Mouse (Mus musculus) ovary, adult 2 months (tissue): Measurements from ENCODE around the gene Gm12185. TPM values are rescaled to one million over a fixed set of nuclear protein-coding genes. Genes with fewer than 3 reads are reported as not detected.

ENCODE experiments used
- polyA plus RNA-seq: library from polyadenylated mRNA; depleted of rRNA; stranded (reverse); fragments of >200 nt; gene quantifications from 2 replicates; pipeline ENCODE4 v1.2.3, GENCODE M21; 2012; rRNA removed

Gm12185 gene
- polyA plus RNA-seq, result 0.03 and 0.05 TPM in 2 replicates

DNA sequence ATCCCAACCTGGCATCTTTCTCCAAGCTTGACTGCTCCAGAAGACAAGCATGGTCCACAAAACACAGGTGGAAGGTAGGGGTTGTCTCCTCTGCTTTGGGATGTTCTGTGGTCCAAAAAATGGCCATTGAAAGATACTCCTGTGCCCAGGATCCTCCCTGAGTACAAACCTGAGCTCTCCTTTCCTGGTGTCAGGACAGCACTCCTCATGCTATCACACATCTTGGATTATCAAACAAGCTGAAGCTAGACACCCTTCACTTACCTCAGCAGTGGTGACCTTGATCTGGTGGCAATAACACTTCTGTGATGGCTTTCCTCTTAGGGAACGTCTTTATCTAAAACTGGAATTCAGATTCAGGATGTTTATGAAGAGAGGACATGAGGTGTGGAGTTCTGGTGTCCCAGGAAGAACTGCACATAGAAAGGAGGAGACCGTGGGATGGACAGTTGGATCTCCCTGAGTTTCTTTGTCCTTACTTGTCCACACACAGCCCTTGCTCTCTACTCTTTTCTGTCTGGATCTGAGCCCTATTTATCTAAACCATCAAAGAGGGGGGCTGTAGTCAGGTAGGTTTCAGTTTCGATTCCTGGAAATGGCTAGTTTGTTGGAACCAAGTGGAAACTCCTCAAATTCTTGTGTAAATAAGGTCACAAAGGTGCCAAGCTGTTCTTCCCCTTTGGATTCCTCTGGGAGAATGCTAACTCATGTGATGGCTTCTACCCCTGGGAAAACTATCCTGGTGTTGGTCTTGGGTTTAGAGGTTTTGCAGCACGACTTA is at the start of gene Gm12185:
Gene Gm12185, minus strand, starts transcription at position 487 of the 781 bp plus-strand sequence.

DNA sequence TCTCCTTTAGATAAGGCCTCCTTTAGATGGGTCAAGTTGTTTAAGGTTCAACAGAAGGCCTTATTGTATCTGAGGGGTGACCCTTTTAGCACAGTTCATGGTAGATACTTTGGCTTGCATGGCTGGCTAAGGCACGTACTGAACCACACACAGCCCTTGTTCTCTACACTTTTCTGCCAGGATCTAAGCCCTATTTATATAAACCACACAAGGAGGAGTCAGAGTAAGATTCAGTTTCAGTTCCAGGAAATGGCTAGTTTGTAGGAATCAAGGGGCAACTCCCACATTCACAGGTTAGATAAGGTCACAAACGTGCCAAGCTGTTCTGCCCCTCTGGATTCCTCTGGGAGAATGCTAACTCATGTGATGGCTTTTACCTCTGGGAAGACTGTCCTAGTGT is 2.0 kb upstream of the Gm12185 start, which contains the start of gene Tgtp1:
Gene Tgtp1, minus strand, starts transcription at position 155 of the 400 bp plus-strand sequence.

DNA sequence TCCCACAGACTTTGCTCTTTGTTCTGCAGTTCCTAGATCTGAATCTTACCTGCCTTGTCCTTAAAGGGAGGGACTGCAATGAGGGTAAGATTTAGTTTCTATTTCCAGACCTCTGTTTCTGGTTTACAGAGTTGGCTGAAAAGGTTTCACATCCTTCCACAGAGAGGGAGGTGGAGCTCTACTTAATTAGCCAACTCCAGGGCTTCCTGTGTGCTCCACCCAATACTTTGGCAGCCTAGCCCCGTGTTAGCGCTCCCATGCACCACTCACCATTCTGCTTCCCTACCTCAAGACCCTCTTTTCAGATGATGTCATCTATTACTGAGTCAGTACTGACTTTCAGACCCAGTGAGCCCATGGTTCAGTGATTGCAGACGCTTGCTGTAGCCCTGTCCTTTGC is 12.8 kb downstream of the Gm12185 start, which contains the start of gene 9930111J21Rik1:
Gene 9930111J21Rik1, minus strand, starts transcription at position 148 of the 400 bp plus-strand sequence.

DNA sequence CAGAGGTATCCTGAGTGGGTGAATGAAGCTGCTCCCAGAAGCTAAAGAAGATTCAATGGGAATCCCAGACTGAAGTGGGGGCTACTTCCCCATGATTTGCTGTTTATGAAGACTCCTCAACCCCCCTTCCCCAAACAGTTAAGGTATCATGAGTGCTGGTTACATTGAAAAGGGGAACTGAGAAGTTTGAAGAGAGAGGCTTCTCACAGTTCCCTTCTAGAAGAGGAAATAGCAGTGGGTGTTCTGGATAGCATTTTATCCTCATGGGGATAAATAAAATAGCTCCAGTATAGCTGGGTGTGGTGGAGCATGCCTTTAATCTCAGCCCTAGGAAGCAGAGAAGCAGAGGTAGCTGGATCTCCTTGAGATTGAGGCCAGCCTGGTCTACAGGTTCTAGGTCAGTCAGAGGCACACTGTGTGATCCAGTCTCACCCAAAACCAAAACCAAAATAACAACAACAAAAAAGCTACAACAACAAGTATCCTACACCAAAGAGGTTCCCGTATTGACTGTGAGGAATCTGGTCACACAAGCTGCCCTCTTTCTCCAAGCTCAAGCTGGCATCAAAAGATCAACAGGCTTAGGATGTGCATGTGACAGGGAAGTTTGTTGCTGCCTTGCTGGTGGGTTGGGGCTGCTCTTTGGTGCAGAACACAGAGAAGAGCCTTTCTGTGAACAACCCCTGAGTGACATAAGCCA is 13.6 kb downstream of the Gm12185 start, which contains the start of gene Olfr56:
Gene Olfr56, plus strand, starts transcription at position 650 of the 700 bp plus-strand sequence.

DNA sequence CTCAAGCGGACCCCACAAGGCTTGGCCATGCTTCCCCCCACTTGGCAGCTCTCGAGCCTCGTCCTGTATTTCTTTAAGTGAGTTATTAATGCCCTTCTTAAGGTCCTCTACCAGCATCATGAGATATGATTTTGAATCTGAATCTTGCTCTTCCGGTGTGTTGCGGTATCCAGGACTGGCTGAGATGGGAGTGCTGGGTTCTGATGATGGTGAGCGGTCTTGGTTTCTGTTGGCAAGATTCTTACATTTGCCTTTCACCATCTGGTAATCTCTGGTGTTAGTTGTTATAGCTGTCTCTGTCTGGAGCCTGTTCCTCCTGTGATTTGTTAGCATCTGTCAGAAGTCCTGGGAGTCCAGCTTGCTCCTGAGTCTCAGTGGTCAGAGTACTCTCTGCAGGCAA is 45.9 kb downstream of the Gm12185 start, which contains the start of gene Psme2b:
Gene Psme2b, minus strand, starts transcription at position 101 of the 400 bp plus-strand sequence.

DNA sequence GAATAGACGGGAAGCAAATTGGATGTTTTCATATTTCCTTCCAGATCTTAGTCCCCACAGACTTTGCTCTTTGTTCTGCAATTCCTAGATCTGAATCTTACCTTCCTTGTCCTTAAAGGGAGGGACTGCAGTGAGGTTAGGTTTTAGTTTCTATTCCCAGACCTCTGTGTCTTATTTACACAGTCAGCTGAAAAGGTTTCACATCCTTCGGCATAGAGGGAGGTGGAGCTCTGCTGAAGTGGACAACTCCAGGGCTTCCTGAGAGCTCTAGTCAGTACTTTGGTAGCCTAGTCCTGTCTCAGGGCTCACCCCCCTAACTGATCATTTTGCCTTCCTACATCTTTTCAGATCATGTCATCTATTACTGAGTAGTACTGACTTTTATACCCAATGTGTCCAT is 90.0 kb downstream of the Gm12185 start, which contains the start of gene Gm5431:
Gene Gm5431, minus strand, starts transcription at position 194 of the 400 bp plus-strand sequence.

DNA sequence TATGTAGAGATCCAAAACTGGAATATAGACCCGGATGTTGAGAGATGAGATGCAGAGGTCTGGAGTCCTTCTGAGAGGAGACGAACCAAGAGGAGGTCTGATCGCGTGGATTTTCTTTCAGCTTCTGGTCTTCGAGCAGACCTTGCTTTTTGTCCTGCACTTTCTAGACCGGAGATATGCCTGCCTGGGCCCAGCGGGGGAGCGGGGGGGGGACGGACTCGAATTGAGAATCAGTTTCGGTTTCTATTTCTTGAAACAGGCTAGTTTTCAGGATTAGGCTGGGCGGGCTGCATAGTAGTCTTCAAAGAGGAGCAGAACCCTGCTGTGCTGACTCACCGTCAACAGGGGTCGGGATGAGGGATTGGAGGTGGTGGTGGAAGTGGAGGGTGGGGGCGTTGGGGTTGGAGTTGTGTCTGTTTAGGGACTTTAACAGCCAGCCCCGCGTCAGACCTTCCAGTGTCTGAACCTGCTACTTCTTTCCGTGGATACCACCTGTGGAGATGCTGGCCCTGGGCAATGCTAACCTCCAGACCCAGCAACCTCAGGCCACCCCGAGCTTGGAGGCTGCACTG is 120.7 kb downstream of the Gm12185 start, which contains the start of gene Irgm1:
Gene Irgm1, minus strand, starts transcription at position 483 of the 572 bp plus-strand sequence.

Other genes with a start within 250 kb of the Gm12185 start
- 3,049 and 4,867 TPM in 2 replicates for gene Rack1, start 191.9 kb downstream of the Gm12185 start, polyA plus RNA-seq
- 33.9 and 35.4 TPM in 2 replicates for gene Trim41, start 174.9 kb downstream of the Gm12185 start, polyA plus RNA-seq
- gene Trim7, start 166.1 kb downstream of the Gm12185 start, polyA plus RNA-seq, result 22.2 and 25.4 TPM in 2 replicates
- gene Gm12184, start 165.6 kb downstream of the Gm12185 start, polyA plus RNA-seq, result 16.3 and 26.6 TPM in 2 replicates
- gene Irgm1, start 120.5 kb downstream of the Gm12185 start, polyA plus RNA-seq, result 7.1 and 9.1 TPM in 2 replicates
- 0.15 and 0.18 TPM in 2 replicates for gene Gm5431, start 90.0 kb downstream of the Gm12185 start, polyA plus RNA-seq
- 1.7 and 3.1 TPM in 2 replicates for gene Psme2b, start 46.0 kb downstream of the Gm12185 start, polyA plus RNA-seq
- 0.07 and 0.11 TPM in 2 replicates for gene Olfr56, start 13.3 kb downstream of the Gm12185 start, polyA plus RNA-seq
- 1.0 and 1.5 TPM in 2 replicates for gene 9930111J21Rik1, start 12.8 kb downstream of the Gm12185 start, polyA plus RNA-seq
- 0.43 and 0.56 TPM in 2 replicates for gene Tgtp1, start 1.9 kb upstream of the Gm12185 start, polyA plus RNA-seq
- gene 9930111J21Rik2, start 59.0 kb upstream of the Gm12185 start, polyA plus RNA-seq, result 0.54 and 1.0 TPM in 2 replicates
- gene Tgtp2, start 72.0 kb upstream of the Gm12185 start, polyA plus RNA-seq, result 2.0 TPM in 2 replicates
- gene Ifi47, start 84.4 kb upstream of the Gm12185 start, polyA plus RNA-seq, result 2.3 and 4.1 TPM in 2 replicates
- gene Olfr1396, start 122.6 kb upstream of the Gm12185 start, polyA plus RNA-seq, result 0.52 TPM in 1 of 2 replicates, not detected in the other
- gene Olfr1395, start 150.0 kb upstream of the Gm12185 start, polyA plus RNA-seq, result not detected in 2 replicates
- gene Olfr1394, start 162.2 kb upstream of the Gm12185 start, polyA plus RNA-seq, result not detected in 2 replicates
- 7.7 and 9.6 TPM in 2 replicates for gene Btnl9, start 194.9 kb upstream of the Gm12185 start, polyA plus RNA-seq
- 0.97 and 1.0 TPM in 2 replicates for gene Zfp62, start 211.1 kb upstream of the Gm12185 start, polyA plus RNA-seq